Mouse (Mus musculus) neural tube, embryonic 15.5 days (tissue): Measurements from ENCODE around the gene Fgfr4. TPM values are rescaled to one million over a fixed set of nuclear protein-coding genes. Genes with fewer than 3 reads are reported as not detected.
A peak's percentile ranks its signal among the peaks of the same experiment; 100 is the strongest.
"Not testable (repeated sequence)": the region's sequence is repeated elsewhere in the genome, so short reads cannot be mapped to it uniquely, and the experiment has no call there.

Experiments
- ATAC-seq: fragments of 200-750 bp; cut with Nextera tagmentation; 2 replicates; pipeline ENCODE4 v1.8.0; 2017; ENCODE audit warnings: mild to moderate bottlenecking, moderate TSS enrichment, moderate library complexity; ENCODE audit not compliant: low FRiP score
- H3K27ac ChIP-seq: fragments of 300-500 bp; sonication (generic); replicated peaks from 2 replicates; pipeline ENCODE4 v1.5.1; 2015; ENCODE audit warnings: mild to moderate bottlenecking, inconsistent platforms
- H3K27me3 ChIP-seq: fragments of 300-500 bp; sonication (generic); replicated peaks from 2 replicates; pipeline ENCODE4 v1.6.1; 2015; ENCODE audit warnings: inconsistent platforms
- H3K36me3 ChIP-seq: fragments of 300-500 bp; sonication (generic); 2 replicates; pipeline ENCODE4 v1.6.1; 2015; ENCODE audit warnings: inconsistent platforms
- H3K4me1 ChIP-seq: fragments of 300-500 bp; sonication (generic); 2 replicates; pipeline ENCODE4 v1.6.1; 2015; ENCODE audit warnings: inconsistent platforms
- H3K4me2 ChIP-seq: fragments of 300-500 bp; sonication (generic); 2 replicates; pipeline ENCODE4 v1.6.1; 2015; ENCODE audit warnings: inconsistent platforms, mild to moderate bottlenecking, moderate library complexity
- H3K4me3 ChIP-seq: fragments of 300-500 bp; sonication (generic); replicated peaks from 2 replicates; pipeline ENCODE4 v1.5.1; 2015; ENCODE audit warnings: mild to moderate bottlenecking, inconsistent platforms
- H3K9ac ChIP-seq: fragments of 300-500 bp; sonication (generic); replicated peaks from 2 replicates; pipeline ENCODE4 v1.6.1; 2015; ENCODE audit warnings: mild to moderate bottlenecking, inconsistent platforms
- H3K9me3 ChIP-seq: fragments of 300-500 bp; sonication (generic); replicated peaks from 2 replicates; pipeline ENCODE4 v1.6.1; 2016; ENCODE audit warnings: inconsistent platforms
- WGBS: fragments of 180-500 bp; shearing (Covaris S2); methylation state at CpG from one replicate; pipeline ENCODE4 v1.1.7; 2015; ENCODE audit warnings: mixed read lengths; 5-methylcytosine and 5-hydroxymethylcytosine counted together
- polyA plus RNA-seq: library from polyadenylated mRNA; unstranded; fragments of >200 nt; fragmentation: Nextera tagmentation; extraction: Ambion mirVana; gene quantifications from 2 replicates; pipeline ENCODE4 v1.2.1, GENCODE M21; 2015

The Fgfr4 gene
- polyA plus RNA-seq, 1 experiment from 2014 or later = 1.7 TPM

DNA sequence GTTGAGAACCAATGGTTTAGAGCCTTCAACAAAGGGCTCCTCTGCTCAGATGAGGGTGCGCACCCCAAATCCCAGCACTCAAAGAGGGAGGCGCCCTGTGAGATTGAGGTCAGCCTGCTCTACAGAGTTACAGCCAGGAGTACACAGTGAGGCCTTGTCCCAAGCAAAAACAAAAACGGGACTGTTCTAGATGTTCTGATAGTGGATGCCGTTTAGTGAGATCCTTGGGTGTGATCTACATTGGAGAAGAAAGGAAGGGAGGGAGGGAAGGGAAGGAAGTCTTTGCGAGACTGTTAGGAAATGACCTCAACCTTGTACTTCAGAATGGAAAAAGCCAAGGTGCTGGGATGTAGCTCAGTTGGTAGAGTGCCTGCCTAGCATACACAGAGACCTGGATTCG, 23.8 kb downstream of the Fgfr4 start:
- no peak overlapping the region for H3K4me3 ChIP-seq
- H3K36me3 ChIP-seq = no peaks in the 10 kb centered on the region
- no peak for ATAC-seq

DNA sequence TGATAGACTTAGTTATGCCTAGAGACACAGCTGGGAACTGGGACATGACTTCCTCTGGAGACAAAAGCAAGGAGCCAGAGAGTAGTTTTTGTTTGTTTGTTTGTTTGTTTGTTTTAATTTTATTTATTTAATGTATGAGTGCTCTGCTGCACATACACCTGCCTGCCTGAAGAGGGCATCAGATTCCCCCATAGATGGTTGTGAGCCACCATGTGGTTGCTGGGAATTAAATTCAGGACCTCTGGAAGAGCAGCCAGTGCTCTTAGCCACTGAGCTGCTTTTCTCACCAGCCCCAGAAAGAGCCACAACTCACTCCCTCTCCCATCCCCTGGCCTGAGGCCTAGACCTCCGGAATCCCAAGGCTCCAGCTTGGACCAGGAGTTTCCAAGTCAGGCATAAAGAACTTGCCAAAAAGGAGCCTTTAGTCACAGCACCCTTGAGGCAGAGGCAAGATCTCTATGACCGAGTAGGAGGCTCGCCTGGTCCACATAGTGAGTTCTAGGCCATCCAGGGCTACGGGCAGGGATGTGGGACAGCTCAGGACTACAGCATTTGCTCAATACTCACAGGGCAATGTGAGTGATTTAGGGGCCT, 25.6 kb downstream of the Fgfr4 start:
- Histone ChIP-seq H3K27ac (no peak overlapping the region), H3K4me3 (no peak overlapping the region)
- 63% methylated on average over 4 of the region's 4 CpGs for WGBS

More for the DNA sequence above, 23.8 kb downstream of the Fgfr4 start:
- H3K9me3 ChIP-seq = no peaks in the 10 kb centered on the region
- no peak overlapping the region for H3K27ac ChIP-seq
- H3K27me3 ChIP-seq = no peaks in the 10 kb centered on the region
- H3K9ac ChIP-seq = no peak overlapping the region
- peaks cover 13% of the 10 kb centered on the region for H3K4me1 ChIP-seq
- no peak overlapping the region for H3K4me2 ChIP-seq
- WGBS = 92% methylated on average over 6 of the region's 6 CpGs

GRCm38 (mm10) chr13:55178556-55178955, 26.1 kb downstream of the Fgfr4 start:
- 0 out of 2 replicates have a peak, but pooled peaks have one; percentile 23 for ATAC-seq
- 33% methylated on average over 2 of the region's 2 CpGs for WGBS
- H3K9me3 ChIP-seq = no peaks in the 10 kb centered on the region

More for the DNA sequence above, 25.6 kb downstream of the Fgfr4 start:
- Histone ChIP-seq H3K27me3 (no peaks in the 10 kb centered on the region), H3K4me2 (no peak overlapping the region), H3K9me3 (no peaks in the 10 kb centered on the region), H3K4me1 (peaks cover 8% of the 10 kb centered on the region), H3K9ac (no peak overlapping the region), H3K36me3 (no peaks in the 10 kb centered on the region)
- no peak for ATAC-seq

DNA sequence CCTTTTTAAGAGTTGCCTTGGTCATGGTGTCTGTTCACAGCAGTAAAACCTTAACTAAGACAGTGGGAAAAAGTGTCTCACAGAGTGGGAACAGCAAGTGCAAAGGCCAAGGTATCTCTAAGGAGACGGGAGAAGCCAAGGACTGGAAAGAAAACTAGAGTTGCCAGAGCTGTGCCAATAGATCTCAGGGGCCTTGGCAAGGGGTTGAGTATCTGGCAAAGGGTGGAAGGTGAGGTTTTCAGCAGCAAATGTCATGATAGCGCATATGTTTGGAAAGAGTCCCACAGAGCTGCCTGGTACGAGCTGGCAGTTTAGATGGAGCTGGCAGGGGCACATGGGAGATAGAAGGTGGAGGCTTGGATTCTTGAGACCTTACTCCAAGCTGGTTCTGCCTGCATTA, 27.2 kb downstream of the Fgfr4 start:
- no peaks in the 10 kb centered on the region for H3K27me3 ChIP-seq
- WGBS = 85% methylated on average over 3 of the region's 3 CpGs

More at GRCm38 (mm10) chr13:55178556-55178955, 26.1 kb downstream of the Fgfr4 start:
- Histone ChIP-seq H3K27me3 (no peaks in the 10 kb centered on the region), H3K4me2 (no peak overlapping the region), H3K36me3 (no peaks in the 10 kb centered on the region), H3K4me1 (peaks cover 8% of the 10 kb centered on the region), H3K4me3 (no peak overlapping the region), H3K27ac (no peak overlapping the region), H3K9ac (no peak overlapping the region)

DNA sequence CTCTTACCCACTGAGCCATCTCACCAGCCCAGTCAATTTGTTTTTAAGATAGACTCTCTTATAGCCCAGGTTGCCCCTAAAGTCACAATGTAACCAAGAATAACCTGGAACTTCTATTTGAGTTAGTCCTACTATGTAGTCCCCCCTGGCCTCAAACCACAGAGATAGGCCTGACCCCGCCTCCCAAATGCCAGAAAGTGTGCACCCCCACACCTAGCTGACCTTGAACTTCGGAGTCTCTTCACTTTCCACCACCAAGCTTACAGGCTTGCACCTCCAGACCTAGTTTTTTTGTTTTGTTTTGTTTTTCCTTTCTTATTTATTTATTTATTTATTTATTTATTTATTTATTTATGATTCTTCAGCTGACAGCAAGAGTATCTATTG, 29.3 kb downstream of the Fgfr4 start:
- Histone ChIP-seq H3K9me3 (no peaks in the 10 kb centered on the region), H3K9ac (peak overlapping the region; percentile 36; the same call in 1 of the 2 replicates), H3K27me3 (no peaks in the 10 kb centered on the region), H3K4me3 (peak overlapping the region; percentile 31; the same call in 1 of the 2 replicates), H3K27ac (no peak overlapping the region), H3K4me1 (peaks cover 8% of the 10 kb centered on the region), H3K36me3 (no peaks in the 10 kb centered on the region), H3K4me2 (peak overlapping the region; percentile 56)
- 73% methylated on average over 2 of the region's 2 CpGs for WGBS
- no peak for ATAC-seq

More for the DNA sequence above, 27.2 kb downstream of the Fgfr4 start:
- no peak overlapping the region for H3K27ac ChIP-seq
- no peak overlapping the region for H3K4me3 ChIP-seq
- no peak overlapping the region for H3K9ac ChIP-seq
- peaks cover 8% of the 10 kb centered on the region for H3K4me1 ChIP-seq
- no peaks in the 10 kb centered on the region for H3K36me3 ChIP-seq
- no peaks in the 10 kb centered on the region for H3K9me3 ChIP-seq
- no peak for ATAC-seq
- H3K4me2 ChIP-seq = no peak overlapping the region

- Histone ChIP-seq H3K36me3 (no peaks in the 10 kb centered on the region), H3K4me2 (peak overlapping the region; percentile 56), H3K9ac (peak overlapping the region; percentile 36; the same call in 1 of the 2 replicates), H3K4me3 (peak overlapping the region; percentile 31), H3K27me3 (no peaks in the 10 kb centered on the region), H3K4me1 (peaks cover 8% of the 10 kb centered on the region), H3K27ac (peak overlapping the region; percentile 81), H3K9me3 (no peaks in the 10 kb centered on the region)
- peak; percentile 76 for ATAC-seq
- 4% methylated on average over 23 of the region's 23 CpGs for WGBS
These were observed 29.9 kb downstream of the Fgfr4 start for GRCm38 (mm10) chr13:55182173-55182894.

DNA sequence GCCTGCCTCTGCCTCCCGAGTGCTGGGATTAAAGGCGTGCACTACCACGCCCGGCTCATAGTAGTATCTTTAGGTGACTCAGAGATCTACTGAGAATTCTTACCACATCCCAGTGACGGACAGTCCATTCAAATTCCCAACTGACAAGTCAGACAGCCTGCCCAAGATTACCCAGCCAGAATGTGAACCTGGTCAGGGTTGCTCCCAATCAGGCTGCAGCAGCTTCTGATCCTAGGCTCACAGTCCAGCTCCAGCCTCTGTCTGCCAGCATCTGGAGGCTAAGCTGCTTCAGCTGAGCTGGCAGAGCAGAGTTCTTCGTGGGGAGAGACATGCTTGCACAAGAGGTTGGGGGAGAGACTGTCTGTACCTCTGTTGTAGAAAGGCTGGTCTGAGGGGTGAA, 30.9 kb downstream of the Fgfr4 start:
- WGBS = 86% methylated on average over 6 of the region's 6 CpGs
- Histone ChIP-seq H3K4me3 (no peak overlapping the region), H3K27ac (no peak overlapping the region)

GRCm38 (mm10) chr13:55187062-55187461, 34.6 kb downstream of the Fgfr4 start:
- not testable (repeated sequence) for H3K9me3 ChIP-seq, H3K4me3 ChIP-seq, H3K9ac ChIP-seq, H3K36me3 ChIP-seq, H3K27me3 ChIP-seq, H3K4me2 ChIP-seq, ATAC-seq, H3K27ac ChIP-seq
- 15% methylated on average over 3 of the region's 9 CpGs for WGBS
- peaks cover 20% of the 10 kb centered on the region for H3K4me1 ChIP-seq

More for the DNA sequence above, 30.9 kb downstream of the Fgfr4 start:
- H3K36me3 ChIP-seq = no peaks in the 10 kb centered on the region
- no peak for ATAC-seq
- H3K4me1 ChIP-seq = peaks cover 8% of the 10 kb centered on the region
- H3K9ac ChIP-seq = no peak overlapping the region
- H3K9me3 ChIP-seq = no peaks in the 10 kb centered on the region
- no peak overlapping the region for H3K4me2 ChIP-seq
- no peaks in the 10 kb centered on the region for H3K27me3 ChIP-seq

DNA sequence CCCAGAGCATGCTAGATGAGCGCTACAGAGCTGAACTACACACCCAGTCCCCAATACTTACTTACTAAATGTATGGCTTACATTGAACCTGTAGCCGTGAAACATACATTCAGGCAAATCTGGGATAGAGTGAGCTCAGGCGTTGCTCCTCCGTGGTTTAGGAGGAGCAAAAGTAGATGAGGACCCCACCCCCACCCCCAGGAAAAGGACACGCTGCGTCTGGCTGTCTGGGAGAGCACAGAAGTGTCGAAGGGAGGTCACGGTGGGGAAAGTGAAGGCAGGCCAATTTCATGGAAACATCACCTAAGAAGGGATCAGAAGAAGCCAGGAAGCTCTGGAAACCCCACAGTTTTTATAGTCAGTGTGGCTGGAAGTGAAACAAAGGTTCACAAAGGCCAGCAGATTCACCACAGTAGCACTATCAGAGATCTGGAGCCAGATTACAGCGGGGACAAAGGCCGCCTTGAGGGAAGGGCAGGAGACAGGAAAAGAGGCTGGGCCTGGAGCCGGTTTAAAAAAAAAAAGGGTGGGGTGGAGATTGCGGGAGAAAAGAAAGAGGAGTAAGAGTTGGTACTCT, 37.2 kb downstream of the Fgfr4 start:
- Histone ChIP-seq H3K27ac (peak overlapping the region; percentile 94), H3K36me3 (no peaks in the 10 kb centered on the region), H3K27me3 (no peaks in the 10 kb centered on the region), H3K4me2 (peak overlapping the region; percentile 80), H3K4me1 (peaks cover 13% of the 10 kb centered on the region), H3K9ac (peak overlapping the region; percentile 69), H3K4me3 (peak overlapping the region; percentile 49), H3K9me3 (no peaks in the 10 kb centered on the region)
- WGBS = 5% methylated on average over 12 of the region's 12 CpGs
- peak; percentile 34 for ATAC-seq

GRCm38 (mm10) chr13:55190121-55190868, 37.9 kb downstream of the Fgfr4 start:
- WGBS = 3% methylated on average over 34 of the region's 34 CpGs
- Histone ChIP-seq H3K36me3 (no peaks in the 10 kb centered on the region), H3K27me3 (no peaks in the 10 kb centered on the region), H3K4me3 (peak overlapping the region; percentile 49), H3K9ac (peak overlapping the region; percentile 69), H3K9me3 (no peaks in the 10 kb centered on the region), H3K27ac (peak overlapping the region; percentile 94), H3K4me2 (peak overlapping the region; percentile 80), H3K4me1 (peaks cover 13% of the 10 kb centered on the region)
- peak; percentile 99 for ATAC-seq

GRCm38 (mm10) chr13:55191535-55191934, 39.1 kb downstream of the Fgfr4 start:
- peak overlapping the region; percentile 80 for H3K4me2 ChIP-seq

More at GRCm38 (mm10) chr13:55191535-55191934, 39.1 kb downstream of the Fgfr4 start:
- Histone ChIP-seq H3K4me3 (no peak overlapping the region), H3K9ac (no peak overlapping the region), H3K36me3 (no peaks in the 10 kb centered on the region), H3K27ac (no peak overlapping the region), H3K9me3 (no peaks in the 10 kb centered on the region), H3K27me3 (no peaks in the 10 kb centered on the region), H3K4me1 (peaks cover 13% of the 10 kb centered on the region)
- 91% methylated on average over 5 of the region's 5 CpGs for WGBS
- no peak for ATAC-seq
